Mouse (Mus musculus) liver, embryonic 15.5 days (tissue): ENCODE data around the gene Cxcl10. TPM values are rescaled to one million over a fixed set of nuclear protein-coding genes. Genes with fewer than 3 reads are reported as not detected.
A peak's percentile ranks its signal among the peaks of the same experiment; 100 is the strongest.

ENCODE experiments used
- ATAC-seq: fragments of 200-750 bp; cut with Nextera tagmentation; 2 replicates; pipeline ENCODE4 v1.8.0; 2017; ENCODE audit warnings: moderate number of reproducible peaks, mild to moderate bottlenecking, moderate library complexity; ENCODE audit not compliant: insufficient read depth
- H3K27ac ChIP-seq: fragments of 300-500 bp; sonication (generic); replicated peaks from 2 replicates; pipeline ENCODE4 v1.5.1; 2015; ENCODE audit warnings: mild to moderate bottlenecking, inconsistent platforms
- H3K27me3 ChIP-seq: fragments of 300-500 bp; sonication (generic); 2 replicates; pipeline ENCODE4 v1.6.1; 2015; ENCODE audit warnings: mild to moderate bottlenecking, inconsistent platforms
- H3K36me3 ChIP-seq: fragments of 300-500 bp; sonication (generic); replicated peaks from 2 replicates; pipeline ENCODE4 v1.6.1; 2015; ENCODE audit warnings: moderate library complexity, mild to moderate bottlenecking, inconsistent platforms
- H3K4me1 ChIP-seq: fragments of 300-500 bp; sonication (generic); replicated peaks from 2 replicates; pipeline ENCODE4 v1.6.1; 2015; ENCODE audit warnings: inconsistent platforms
- H3K4me2 ChIP-seq: fragments of 300-500 bp; sonication (generic); 2 replicates; pipeline ENCODE4 v1.6.1; 2015; ENCODE audit warnings: moderate library complexity, mild to moderate bottlenecking, inconsistent platforms
- H3K4me3 ChIP-seq: fragments of 300-500 bp; sonication (generic); replicated peaks from 2 replicates; pipeline ENCODE4 v1.5.1; 2015; ENCODE audit warnings: mild to moderate bottlenecking, inconsistent platforms
- H3K9ac ChIP-seq: fragments of 300-500 bp; sonication (generic); 2 replicates; pipeline ENCODE4 v1.6.1; 2015; ENCODE audit warnings: moderate library complexity, mild to moderate bottlenecking, inconsistent platforms
- H3K9me3 ChIP-seq: fragments of 300-500 bp; sonication (generic); replicated peaks from 2 replicates; pipeline ENCODE4 v1.6.1; 2016; ENCODE audit warnings: inconsistent platforms
- WGBS: fragments of 180-500 bp; shearing (Covaris S2); methylation state at CpG from one replicate; pipeline ENCODE4 v1.1.7; 2015; ENCODE audit warnings: mixed read lengths; ENCODE audit not compliant: insufficient replicate concordance; 5-methylcytosine and 5-hydroxymethylcytosine counted together
- polyA plus RNA-seq: library from polyadenylated mRNA; unstranded; fragments of >200 nt; fragmentation: Nextera tagmentation; extraction: Ambion mirVana; gene quantifications from 2 replicates; pipeline ENCODE4 v1.2.1, GENCODE M21; 2015

Gene Cxcl10
- polyA plus RNA-seq, 1 experiment from 2014 or later = 5.3 TPM

DNA sequence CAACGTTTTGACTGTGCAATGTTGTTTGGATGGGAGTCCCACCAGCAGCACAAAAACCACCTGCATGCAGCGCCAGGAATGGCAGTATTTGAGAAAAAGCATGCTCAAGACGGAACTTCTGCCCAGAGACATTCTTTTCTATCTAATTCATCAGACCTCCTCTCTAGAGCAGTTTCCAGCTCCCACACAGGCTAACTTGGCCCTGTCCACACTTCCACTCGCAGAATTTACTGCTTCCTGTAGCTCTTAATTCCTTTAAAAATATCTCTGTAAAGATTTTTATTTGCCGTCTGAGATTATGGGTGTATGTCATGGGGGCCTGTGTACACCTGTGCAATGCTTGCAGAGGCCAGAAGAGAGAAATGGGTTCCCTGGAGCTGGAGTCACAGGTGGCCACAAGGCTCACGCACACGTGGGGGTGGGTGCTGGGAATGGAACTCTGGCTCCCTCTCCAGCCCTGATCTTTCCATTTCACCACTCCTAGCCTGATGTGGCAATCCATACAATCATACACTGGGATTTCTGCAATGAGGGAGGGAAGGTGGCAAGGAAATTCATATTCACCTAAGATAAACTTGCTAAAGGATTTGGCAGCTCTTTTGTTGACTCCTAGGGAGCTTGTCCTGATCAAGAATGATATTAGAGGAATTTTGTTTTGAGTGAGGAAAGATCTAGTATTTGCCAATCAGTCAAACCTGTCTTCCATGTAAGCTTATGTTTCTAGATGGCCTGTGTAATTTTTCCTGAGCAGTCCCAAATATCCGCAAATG is 26.9 kb downstream of the Cxcl10 start:
- Histone ChIP-seq H3K27ac (no peak overlapping the region), H3K27me3 (peaks cover 3% of the 10 kb centered on the region; the same call in 1 of the 2 replicates), H3K4me2 (no peak overlapping the region), H3K9ac (no peak overlapping the region), H3K4me1 (peaks cover 14% of the 10 kb centered on the region), H3K36me3 (no peaks in the 10 kb centered on the region), H3K4me3 (no peak overlapping the region), H3K9me3 (no peaks in the 10 kb centered on the region)
- ATAC-seq = no peak
- 53% methylated on average over 8 of the region's 8 CpGs for WGBS

DNA sequence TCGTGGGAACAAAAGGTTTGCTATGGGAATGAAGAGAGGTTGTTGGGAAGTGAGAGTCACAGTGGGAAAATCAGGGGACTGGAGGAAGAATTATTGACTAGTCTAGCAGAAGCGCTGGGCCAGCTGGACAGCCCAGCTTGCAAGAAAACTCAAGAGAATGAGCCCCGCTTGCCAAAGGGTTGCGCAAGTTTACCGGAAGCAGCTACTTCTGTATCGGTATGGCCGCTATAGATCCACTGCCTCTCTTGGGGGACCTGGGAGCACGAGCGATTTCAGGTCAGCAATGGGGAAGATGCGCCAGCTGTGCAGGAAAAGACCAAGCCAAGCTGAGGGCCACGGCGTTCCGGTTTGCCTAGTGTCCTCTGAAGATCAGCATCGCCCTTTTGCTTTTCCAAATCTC is 30.1 kb downstream of the Cxcl10 start:
- H3K4me2 ChIP-seq = no peak overlapping the region
- no peak overlapping the region for H3K4me3 ChIP-seq
- no peaks in the 10 kb centered on the region for H3K36me3 ChIP-seq
- H3K9me3 ChIP-seq = no peaks in the 10 kb centered on the region
- peaks cover 22% of the 10 kb centered on the region for H3K4me1 ChIP-seq
- H3K27ac ChIP-seq = no peak overlapping the region
- no peaks in the 10 kb centered on the region for H3K27me3 ChIP-seq
- 75% methylated on average over 14 of the region's 14 CpGs for WGBS
- no peak for ATAC-seq
- no peak overlapping the region for H3K9ac ChIP-seq

DNA sequence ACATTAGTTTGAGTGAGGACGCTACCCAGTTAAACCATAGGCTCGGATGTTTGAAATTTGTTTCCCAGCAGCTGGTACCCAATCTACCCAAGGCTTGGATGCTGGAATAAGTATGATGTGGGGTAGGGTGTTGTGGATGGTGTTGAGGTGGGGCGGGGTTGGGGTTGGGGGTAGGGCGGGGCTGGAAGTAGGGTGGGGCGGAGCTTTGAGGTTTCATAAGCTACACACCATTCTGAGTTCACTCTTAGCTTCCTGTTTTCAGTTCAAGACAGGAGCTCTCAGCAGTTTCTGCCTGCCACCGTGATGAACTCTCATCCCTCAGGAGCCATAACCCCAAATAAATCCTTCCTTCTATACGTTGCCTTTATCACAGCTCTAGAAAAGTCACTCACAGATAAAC is 30.6 kb downstream of the Cxcl10 start:
- Histone ChIP-seq H3K27ac (no peak overlapping the region), H3K9ac (no peak overlapping the region), H3K9me3 (no peaks in the 10 kb centered on the region), H3K36me3 (no peaks in the 10 kb centered on the region), H3K27me3 (no peaks in the 10 kb centered on the region), H3K4me3 (no peak overlapping the region), H3K4me2 (no peak overlapping the region), H3K4me1 (peaks cover 20% of the 10 kb centered on the region)
- WGBS = 42% methylated on average over 7 of the region's 7 CpGs
- no peak for ATAC-seq

DNA sequence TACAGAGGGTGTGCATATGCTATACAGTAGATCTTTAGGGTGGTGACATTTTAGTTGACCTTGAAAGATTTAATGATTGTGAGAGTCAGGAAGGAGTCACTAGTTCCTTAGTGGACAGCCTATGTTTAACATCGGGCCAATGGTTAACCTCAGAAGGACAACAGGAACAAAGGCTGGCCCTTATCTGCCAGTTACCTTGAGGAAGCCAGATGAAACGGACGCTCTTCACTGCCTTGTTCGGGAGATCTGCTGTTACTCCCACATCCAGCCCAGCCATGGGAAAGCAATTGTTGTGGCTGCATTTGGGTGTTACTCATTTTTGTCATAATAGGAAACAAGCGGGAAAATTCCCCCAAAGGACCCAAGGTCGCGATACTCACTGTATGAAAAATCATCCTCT is 34.9 kb downstream of the Cxcl10 start:
- no peaks in the 10 kb centered on the region for H3K9me3 ChIP-seq
- no peaks in the 10 kb centered on the region for H3K36me3 ChIP-seq
- H3K4me3 ChIP-seq = no peak overlapping the region
- H3K27ac ChIP-seq = no peak overlapping the region
- H3K4me1 ChIP-seq = peaks cover 39% of the 10 kb centered on the region
- WGBS = 13% methylated on average over 7 of the region's 7 CpGs
- H3K4me2 ChIP-seq = no peak overlapping the region
- H3K27me3 ChIP-seq = no peaks in the 10 kb centered on the region
- no peak for ATAC-seq
- no peak overlapping the region for H3K9ac ChIP-seq

DNA sequence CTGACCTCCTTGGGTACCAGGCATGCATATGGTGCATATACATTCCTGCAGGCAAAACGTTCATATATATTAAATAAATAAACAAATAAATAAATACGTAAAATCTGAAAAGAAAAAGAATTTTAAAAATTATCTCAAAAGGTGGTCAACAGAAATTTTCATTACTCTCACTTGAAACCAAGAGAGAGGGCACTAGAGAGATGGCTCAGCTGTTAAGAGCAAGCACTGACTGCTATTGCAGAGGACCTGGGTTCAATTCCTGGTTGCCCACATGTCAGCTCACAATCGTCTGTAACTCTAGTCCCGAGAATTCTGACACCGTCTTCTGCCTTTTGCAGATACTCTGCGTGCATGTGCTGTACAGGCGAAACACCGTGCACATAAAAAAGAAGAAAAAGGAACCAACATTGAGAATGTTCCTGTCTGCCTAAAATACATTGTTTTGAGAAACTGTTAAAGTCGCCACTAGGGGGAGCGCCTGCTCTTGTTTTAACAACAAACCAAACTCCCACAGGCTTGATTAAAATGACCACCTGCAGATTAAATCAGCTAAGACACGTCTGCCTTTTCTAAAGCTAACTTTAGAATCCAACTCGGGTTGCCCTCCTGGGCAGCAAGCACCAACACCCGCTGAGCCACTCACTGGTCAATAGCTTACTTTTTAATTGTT is 36.5 kb downstream of the Cxcl10 start:
- no peak overlapping the region for H3K4me3 ChIP-seq
- WGBS = 13% methylated on average over 13 of the region's 13 CpGs
- peak overlapping the region; percentile 17; the same call in 1 of the 2 replicates for H3K4me2 ChIP-seq
- no peaks in the 10 kb centered on the region for H3K36me3 ChIP-seq
- H3K4me1 ChIP-seq = peaks cover 40% of the 10 kb centered on the region
- no peak overlapping the region for H3K9ac ChIP-seq
- H3K27ac ChIP-seq = no peak overlapping the region
- no peak for ATAC-seq
- H3K9me3 ChIP-seq = no peaks in the 10 kb centered on the region
- no peaks in the 10 kb centered on the region for H3K27me3 ChIP-seq

DNA sequence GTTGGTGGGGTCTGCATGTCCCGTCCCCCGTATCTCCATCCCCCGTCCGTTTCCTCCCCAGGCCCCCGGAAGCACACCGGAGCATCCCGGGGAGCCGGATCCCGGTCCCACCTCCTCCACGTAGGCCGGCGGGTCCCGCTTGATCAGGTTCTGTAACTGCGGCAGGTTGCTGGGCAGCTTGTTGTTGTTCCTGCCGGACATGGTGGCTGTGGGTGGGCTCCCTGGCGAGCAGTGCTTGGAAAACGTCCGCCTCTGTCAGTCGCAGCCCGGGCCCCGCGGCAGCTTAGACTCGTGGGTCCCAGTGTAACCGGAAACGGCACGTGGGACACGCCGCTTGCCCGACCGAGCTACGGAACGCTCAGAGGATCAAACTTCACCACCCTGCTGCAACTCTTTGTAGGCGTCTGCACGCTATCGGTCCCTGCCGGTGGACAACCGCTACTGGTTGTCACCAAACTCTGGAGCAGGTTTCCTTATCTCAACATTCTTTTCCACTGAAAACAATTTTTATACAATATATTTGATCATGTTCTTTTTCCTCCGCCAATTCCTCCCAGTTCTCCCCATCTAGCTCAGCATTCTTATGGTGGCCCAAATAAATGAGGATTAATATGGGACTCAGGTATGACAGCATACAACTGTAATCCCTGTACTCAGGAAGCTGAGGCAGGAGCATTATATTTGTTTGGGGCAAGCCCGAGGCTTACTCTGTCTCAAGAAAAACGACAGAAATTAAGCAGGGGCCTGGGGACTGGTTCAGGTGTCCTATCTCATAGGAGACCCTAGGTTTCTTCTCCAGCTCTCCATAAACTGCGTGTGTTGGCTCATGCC is 38.8 kb downstream of the Cxcl10 start, which contains the start of gene Sdad1:
Gene Sdad1, minus strand, starts transcription at position 799 of the 831 bp plus-strand sequence.
- ATAC-seq = peak; percentile 86
- H3K9ac ChIP-seq = peak within 1 kb of the TSS; percentile 63
- H3K27me3 ChIP-seq = no peaks in the 10 kb centered on the region
- H3K4me1 ChIP-seq = peaks cover 39% of the 10 kb centered on the region
- H3K27ac ChIP-seq = peak within 1 kb of the TSS; percentile 33
- H3K9me3 ChIP-seq = no peaks in the 10 kb centered on the region
- H3K4me2 ChIP-seq = peak within 1 kb of the TSS; percentile 87
- peak within 1 kb of the TSS; percentile 75 for H3K4me3 ChIP-seq
- H3K36me3 ChIP-seq = peaks cover 15% of the 10 kb centered on the region
- 2% methylated on average over 41 of the region's 41 CpGs for WGBS

DNA sequence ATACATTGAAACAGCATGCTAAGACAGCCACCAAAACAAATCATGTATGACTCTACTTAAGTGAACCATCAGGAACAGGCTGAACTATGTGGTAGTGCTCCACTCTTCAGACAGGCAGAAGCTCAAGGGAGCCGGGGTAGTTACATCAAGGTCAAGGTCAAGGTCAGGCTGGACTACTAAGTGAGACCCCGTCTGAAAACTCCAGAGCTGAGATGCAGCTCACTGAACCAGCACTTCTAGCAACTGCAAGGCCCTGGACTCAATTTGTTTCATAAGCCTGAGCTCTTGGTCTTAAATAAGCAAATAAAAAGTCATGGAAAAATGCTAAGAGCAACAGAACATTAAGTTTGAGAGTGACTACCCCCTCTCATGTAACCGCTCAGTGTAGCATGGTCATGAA is 44.4 kb downstream of the Cxcl10 start:
- peaks cover 15% of the 10 kb centered on the region for H3K4me1 ChIP-seq
- no peaks in the 10 kb centered on the region for H3K27me3 ChIP-seq
- peaks cover 67% of the 10 kb centered on the region for H3K36me3 ChIP-seq
- no peak overlapping the region for H3K4me2 ChIP-seq
- H3K9me3 ChIP-seq = no peaks in the 10 kb centered on the region
- H3K27ac ChIP-seq = no peak overlapping the region
- H3K4me3 ChIP-seq = no peak overlapping the region
- WGBS = 71% methylated on average over 3 of the region's 3 CpGs
- ATAC-seq = no peak
- H3K9ac ChIP-seq = no peak overlapping the region

DNA sequence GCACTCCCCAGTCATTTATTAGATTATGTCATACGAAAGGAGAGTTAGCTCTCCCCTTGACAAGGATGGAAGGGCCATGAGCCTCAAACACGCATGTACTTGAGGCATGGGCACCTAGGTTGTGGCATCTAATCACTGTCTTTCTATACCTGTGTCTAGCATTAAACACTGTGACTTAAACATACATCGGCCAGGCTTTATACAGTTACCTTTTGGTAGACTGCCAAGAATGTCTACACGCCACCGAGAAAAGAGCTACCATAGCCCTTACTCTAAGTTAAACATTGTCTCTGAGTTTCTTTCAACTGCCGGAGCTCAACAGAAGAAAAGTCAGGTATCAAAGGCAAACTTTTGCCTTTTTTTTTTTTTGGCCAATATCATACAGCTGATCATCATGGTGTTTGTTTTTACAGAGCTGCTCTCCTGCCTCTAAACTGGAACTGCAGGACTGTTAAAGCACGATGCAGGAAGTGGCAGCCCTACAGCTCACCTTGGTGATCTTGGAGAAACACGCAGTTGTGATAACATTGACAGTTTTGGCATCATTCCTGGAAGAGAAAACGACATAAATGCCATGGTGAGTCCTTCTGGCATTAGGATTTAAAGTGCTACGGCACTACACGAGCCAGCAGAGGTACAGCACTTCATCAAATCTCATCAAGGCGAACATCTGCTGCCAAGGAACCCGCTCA is 46.4 kb downstream of the Cxcl10 start:
- no peaks in the 10 kb centered on the region for H3K4me1 ChIP-seq
- no peaks in the 10 kb centered on the region for H3K27me3 ChIP-seq
- H3K27ac ChIP-seq = no peak overlapping the region
- no peak overlapping the region for H3K4me2 ChIP-seq
- H3K9ac ChIP-seq = no peak overlapping the region
- 77% methylated on average over 13 of the region's 13 CpGs for WGBS
- peaks cover 84% of the 10 kb centered on the region for H3K36me3 ChIP-seq
- H3K4me3 ChIP-seq = no peak overlapping the region
- no peak for ATAC-seq
- H3K9me3 ChIP-seq = no peaks in the 10 kb centered on the region
